Mouse (Mus musculus): ENCODE results near the gene Ushbp1. TPM values are rescaled to one million over a fixed set of nuclear protein-coding genes. Genes with fewer than 3 reads are reported as not detected.
A peak's percentile ranks its signal among the peaks of the same experiment; 100 is the strongest.
"Not testable (repeated sequence)": the region's sequence is repeated elsewhere in the genome, so short reads cannot be mapped to it uniquely, and the experiment has no call there.

The Ushbp1 gene
- total RNA-seq, 2 experiments from 2014 or later, result 6.5 TPM

DNA sequence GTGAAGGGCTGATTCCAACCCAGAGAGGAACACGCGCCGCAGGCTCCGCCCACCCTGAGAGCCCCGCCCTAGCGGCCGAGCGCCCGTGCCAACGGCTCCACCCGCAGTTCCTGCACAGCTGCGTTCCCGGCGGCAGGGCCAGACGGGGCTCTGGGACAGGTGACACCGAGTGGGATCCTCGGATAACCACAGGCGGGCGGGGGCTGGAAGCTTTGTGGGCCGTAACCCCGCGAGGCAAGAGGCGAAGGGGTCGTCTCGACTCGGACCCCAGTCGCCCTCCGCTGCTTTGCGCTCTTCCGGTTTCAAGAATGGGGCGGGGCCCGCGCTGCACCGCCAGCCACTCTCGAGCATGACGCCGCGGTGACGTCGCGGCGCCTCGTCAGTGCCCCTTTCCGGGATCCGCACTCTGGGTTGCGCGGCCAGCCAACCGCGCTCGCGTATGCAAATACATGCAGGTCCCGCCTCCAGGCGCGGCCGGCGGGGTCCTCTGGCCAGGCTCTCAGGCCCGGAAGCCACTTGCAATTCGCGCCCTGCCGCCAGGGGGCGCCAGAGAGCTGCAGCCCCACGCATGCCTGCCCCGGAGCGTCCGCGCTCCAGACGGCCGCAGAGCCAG, 24.3 kb downstream of the Ushbp1 start, which contains the start of gene Ocel1:
Gene Ocel1, plus strand, starts transcription at position 63 of the 613 bp plus-strand sequence.
- intact Hi-C loops (cut with DNase I), result no loop called here
- DNase-seq, result peak; percentile 97

DNA sequence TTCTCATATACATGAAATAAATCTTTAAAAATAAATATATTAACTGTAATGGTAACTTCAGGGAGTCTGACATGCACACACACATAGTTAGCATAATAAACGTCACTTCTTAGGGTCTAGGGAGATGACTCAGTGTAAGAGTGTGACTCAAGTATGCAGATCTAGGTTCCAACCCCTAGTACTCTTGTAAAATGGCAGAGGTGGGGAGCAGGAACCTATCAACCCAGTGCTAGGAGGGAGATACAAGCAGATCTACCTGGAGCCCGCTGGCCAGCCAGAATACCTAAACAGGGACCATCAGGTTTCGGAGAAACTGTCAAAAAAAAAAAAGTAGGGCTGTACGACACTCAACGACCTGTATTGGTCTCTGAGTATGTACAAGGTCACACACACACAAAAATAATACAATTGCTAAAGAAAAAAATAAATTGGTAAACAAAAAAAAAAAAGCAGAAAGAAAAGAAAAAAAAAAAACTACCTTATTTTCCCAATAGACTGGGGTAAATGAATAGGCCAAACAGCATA, 24.8 kb downstream of the Ushbp1 start:
- intact Hi-C loops (cut with DNase I), result no loop called here
- no peak for DNase-seq

DNA sequence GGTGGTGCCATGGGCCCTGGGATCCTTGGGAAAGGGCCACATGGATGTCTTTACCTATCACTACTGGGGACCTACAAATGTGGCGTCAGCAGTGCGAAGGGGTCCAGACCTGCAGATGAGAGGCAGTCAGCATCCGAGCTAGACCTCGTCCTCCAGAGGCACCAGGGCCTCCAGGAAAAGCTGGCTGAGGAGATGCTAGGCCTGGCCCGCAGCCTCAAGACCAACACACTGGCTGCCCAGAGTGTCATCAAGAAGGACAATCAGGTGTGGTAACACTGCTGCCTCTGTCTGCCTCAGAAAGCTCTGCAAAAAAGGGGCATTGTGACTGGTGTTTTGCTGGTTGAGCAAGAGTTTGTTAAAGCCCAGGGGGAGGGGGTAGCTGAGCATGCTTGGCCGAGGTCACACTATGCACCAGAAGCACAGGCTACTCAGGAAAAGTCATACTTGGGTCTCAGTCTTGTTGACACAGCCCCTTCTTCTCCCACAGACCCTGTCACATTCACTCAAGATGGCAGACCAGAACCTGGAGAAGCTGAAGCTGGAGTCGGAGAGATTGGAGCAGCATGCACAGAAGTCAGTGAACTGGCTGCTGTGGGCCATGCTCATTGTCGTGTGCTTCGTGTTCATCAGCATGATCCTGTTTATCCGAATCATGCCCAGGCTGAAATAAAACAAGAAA, 26.4 kb downstream of the Ushbp1 start:
- DNase-seq, result no peak
- intact Hi-C loops (cut with DNase I), result loop anchor here (10.0 kb wide), 1 partner anchor 474 kb away; the partner anchor contains the start of genes Rpl18a and Slc5a5

DNA sequence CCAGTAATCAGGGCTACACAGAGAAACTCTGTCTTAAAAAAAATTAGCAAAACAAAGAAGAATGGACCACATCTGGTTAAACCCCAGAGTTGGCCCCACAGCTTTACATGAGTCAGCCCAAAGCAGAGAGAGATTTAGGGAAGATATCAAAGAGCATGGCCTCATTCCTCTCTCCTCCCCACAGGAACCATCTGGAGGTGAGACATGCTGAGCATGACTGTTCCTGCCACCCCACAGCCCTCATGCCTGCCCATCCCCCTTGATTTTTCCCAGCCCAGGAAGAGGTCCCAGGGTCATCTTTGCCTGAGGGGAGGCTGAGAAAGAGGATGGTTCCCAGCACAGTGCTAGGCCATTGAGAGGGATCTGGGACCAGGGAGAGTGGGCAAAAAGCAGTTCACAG, 27.2 kb downstream of the Ushbp1 start:
- no peak for DNase-seq

DNA sequence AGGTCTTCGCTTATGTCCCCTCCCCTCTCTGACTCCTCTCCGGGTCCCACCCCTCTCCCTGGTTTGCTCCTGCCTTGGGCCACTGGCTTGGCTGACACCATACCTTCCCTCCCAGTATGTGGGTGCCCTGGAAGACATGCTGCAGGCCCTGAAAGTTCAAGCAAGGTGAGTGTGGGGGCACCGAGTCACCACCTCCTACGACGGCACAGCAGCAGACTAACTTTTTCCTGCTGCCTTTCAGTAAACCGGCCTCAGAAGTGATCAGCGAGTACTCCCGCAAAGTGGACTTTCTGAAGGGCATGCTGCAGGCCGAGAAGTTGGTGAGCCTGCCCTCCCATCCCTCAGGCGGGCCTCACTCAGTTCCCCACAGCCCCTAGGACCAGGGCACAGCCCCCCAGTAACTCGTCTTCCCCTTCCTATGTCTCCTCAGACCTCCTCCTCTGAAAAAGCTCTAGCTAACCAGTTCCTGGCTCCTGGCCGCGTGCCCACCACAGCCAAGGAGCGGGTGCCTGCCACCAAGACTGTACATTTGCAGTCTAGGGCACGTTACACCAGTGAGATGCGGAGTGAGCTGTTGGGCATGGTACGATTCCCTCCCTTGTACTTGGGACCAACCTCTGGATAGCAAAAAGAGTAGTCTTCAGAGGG, 27.9 kb downstream of the Ushbp1 start:
- intact Hi-C loops (cut with DNase I), result loop anchor here (10.0 kb wide), 1 partner anchor 473 kb away; the partner anchor contains the start of genes Rpl18a and Slc5a5

More for the DNA sequence above, 27.2 kb downstream of the Ushbp1 start:
- intact Hi-C loops (cut with DNase I), result loop anchor here (10.0 kb wide), 1 partner anchor 474 kb away; the partner anchor contains the start of genes Rpl18a and Slc5a5

DNA sequence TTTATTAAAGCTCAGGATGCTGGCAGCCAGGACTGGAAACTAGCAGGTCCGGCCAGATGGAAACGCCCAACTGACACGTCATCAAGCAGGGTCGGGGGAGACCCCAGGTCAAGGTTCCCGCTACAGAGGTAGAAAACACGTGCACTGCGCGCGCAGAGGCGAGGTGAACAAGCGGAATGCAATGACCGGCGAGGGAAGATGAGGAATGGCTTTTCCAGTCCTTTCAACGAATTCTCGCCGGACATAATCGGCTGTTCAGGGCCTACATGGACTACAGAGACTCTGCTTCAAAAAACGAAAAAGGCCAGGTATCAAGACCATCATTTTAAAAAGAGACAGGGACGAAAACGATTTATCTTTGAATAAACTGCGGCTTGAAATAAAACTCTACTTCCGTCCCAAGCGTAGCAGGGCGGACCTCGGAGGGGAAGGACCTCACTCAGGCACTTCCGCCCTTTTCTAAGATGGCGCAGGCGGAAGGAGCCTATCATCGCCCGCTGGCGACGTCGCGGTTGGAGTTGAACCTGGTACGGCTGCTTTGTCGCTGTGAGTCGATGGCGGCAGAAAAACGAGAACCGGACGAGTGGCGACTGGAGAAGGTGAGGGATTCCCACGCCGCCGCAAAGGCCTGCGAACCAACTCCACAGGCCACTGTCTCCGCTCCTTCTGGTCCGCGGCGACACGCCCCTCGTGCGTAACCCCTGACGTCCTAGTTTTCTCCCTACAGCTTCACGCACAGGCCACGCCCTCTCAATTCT, 28.7 kb downstream of the Ushbp1 start, which contains the start of gene Use1:
Gene Use1, plus strand, starts transcription at position 78 of the 758 bp plus-strand sequence.
- peak; percentile 87 for DNase-seq
- intact Hi-C loops (cut with DNase I), result loop anchor here (10.0 kb wide), 1 partner anchor 472 kb away; the partner anchor contains the start of genes Rpl18a and Slc5a5

More for the DNA sequence above, 27.9 kb downstream of the Ushbp1 start:
- DNase-seq, result no peak

DNA sequence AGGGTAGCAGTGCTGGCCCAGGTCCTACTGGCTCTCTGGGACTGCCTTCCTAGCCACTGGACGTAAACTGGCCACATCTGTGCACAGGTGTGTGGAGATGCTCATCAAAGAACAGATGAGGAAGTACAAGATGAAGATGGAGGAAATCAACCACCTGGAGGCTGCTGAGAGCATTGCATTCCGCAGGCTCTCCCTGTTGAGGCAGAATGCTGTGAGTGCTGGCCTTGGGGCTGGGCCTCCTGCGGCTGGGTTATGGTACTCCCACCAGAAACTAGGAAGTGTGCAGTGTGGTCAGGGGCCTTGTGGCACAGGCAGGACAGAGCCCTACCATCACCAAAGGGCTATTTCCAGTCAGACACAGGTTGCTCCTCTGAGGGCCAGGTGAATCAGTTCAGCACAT, 37.6 kb downstream of the Ushbp1 start:
- intact Hi-C loops (cut with DNase I), result no loop called here
- no peak for DNase-seq

DNA sequence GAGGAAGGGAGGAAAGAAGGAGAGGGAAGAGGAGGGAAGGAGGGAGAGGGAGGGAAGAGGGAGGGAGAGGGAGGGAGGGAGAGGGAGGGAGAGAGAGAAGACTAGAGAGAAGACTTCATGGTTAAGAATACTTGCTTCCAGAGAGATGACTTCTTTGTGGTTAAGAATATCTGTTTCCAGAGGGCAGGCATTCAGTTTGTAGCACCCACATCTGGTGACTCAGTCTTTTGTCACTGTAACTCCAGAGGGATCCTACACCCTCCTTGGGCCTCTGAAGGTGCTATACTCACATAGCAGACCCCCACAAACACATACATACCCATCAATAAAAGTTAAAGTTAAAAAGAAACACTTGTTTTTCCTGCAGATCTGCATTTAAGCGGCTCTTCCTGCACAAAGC, 44.1 kb downstream of the Ushbp1 start:
- DNase-seq, result no peak
- intact Hi-C loops (cut with DNase I), result no loop called here

DNA sequence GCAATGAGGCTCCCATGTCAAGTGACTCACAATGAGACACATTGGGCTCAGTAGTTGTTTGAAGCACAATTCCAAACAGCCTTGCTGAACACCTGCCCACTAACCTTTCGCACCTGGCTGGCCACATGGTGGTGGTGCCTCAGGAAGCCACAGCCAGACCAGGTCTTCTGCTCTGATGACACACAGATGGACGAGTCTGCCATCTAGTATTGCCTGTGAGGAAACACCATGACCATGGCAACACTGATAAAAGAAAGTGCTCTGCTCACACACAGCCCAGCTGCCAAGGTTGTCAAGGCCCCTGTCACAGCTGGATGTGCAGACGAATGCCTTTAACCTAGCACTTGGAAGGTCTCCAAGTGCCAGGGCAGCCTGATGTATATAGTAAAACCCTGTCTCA, 44.5 kb downstream of the Ushbp1 start:
- DNase-seq, result no peak
- intact Hi-C loops (cut with DNase I), result no loop called here

DNA sequence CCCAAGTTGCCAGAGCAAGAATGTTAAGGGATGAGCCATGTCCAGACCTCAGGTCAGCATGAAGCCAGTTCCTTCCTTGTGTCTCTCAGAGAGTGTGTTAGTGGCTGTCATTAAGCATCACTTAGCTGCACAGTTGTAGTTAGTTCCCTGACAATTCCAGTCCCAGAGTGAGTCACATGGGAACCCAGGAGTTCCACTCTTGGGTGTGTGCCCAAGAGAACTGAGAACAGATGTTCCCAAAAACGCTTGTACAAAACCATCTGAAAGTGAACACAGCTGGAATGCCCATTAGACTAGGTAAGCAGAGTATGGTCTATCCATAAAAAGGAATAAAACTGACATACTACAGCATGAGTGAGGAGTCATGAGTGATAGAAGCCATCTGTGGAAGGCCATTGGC, 49.0 kb downstream of the Ushbp1 start:
- no peak for DNase-seq
- intact Hi-C loops (cut with DNase I), result no loop called here

DNA sequence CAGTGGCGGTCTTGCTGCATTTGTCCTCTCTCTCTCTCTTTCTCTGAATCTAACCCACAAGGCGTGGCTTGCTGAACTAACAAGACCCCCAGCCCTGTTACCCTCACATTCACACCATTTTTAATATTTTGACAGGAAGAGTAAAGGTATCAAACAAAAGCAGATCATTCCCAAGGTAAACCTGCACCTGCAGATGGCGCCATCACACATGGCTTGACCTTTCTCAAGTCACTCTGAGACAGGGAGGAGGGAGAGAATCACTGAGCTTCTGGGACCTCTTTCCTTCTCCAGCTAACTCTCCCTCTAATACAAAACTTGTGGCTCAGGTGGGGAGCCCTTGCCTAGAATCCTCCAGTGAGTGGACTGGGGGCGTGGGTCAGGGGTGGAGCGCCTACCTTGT, 55.0 kb downstream of the Ushbp1 start:
- intact Hi-C loops (cut with DNase I), result no loop called here
- DNase-seq, result peak; percentile 31

DNA sequence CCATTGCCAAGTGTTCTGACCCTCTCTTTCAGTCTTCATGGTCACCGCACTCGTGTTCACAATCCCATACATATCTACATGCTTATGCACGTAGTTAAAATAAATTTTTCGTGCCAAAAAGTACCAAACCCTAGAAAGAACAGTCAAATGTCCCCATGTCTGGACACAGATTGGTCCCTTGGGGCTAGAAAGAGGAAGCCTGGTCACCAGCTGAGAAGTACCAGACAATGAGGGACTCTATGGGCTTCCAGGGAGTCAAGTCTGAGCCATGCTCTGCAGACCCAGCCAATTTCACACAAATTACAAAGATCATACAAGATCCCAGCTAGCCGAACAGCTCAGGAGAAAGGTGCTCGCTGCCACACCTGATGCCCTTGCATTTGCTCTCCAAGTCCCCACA, 57.8 kb downstream of the Ushbp1 start:
- intact Hi-C loops (cut with DNase I); DNase-seq: not testable (repeated sequence)

Other genes starting within 250 kb of the Ushbp1 start
- 10 to 100 TPM; 47.3 to 48.5 TPM for gene Myo9b, start 123.1 kb downstream of the Ushbp1 start, total RNA-seq (2021)
- 10 to 100 TPM; 38.8 to 39.4 TPM for gene Haus8, start 122.9 kb downstream of the Ushbp1 start, total RNA-seq (2021)
- 100 to 1,000 TPM; 116 to 117 TPM for gene Use1, start 29.0 kb downstream of the Ushbp1 start, total RNA-seq (2021)
- 10 to 100 TPM; 17.9 to 18.5 TPM for gene Ocel1, start 24.5 kb downstream of the Ushbp1 start, total RNA-seq (2021)
- gene Nr2f6, start 13.8 kb downstream of the Ushbp1 start, total RNA-seq (2021), result 10 to 100 TPM; 32.2 to 33.1 TPM
- 10 to 100 TPM; 75.8 to 88.0 TPM for gene Babam1, start 1.1 kb upstream of the Ushbp1 start, total RNA-seq (2021)
- 1 to 10 TPM; 2.3 to 3.2 TPM for gene Ankle1, start 10.2 kb upstream of the Ushbp1 start, total RNA-seq (2021)
- 100 to 1,000 TPM; 113 to 121 TPM for gene Abhd8, start 67.9 kb upstream of the Ushbp1 start, total RNA-seq (2021)
- 10 to 100 TPM; 71.3 to 73.7 TPM for gene Mrpl34, start 69.2 kb upstream of the Ushbp1 start, total RNA-seq (2021)
- 100 to 1,000 TPM; 135 to 139 TPM for gene Dda1, start 73.4 kb upstream of the Ushbp1 start, total RNA-seq (2021)
- 10 to 100 TPM; 88.0 to 91.9 TPM for gene Ano8, start 90.2 kb upstream of the Ushbp1 start, total RNA-seq (2021)
- 10 to 100 TPM; 23.0 to 24.1 TPM for gene Gtpbp3, start 92.3 kb upstream of the Ushbp1 start, total RNA-seq (2021)
- gene Plvap, start 116.0 kb upstream of the Ushbp1 start, total RNA-seq (2021), result 1 to 10 TPM; 6.2 to 7.3 TPM
- gene Ccdc194, start 129.9 kb upstream of the Ushbp1 start, total RNA-seq (2021), result not detected
- 1 to 10 TPM; 3.0 to 3.5 TPM for gene Bst2, start 141.7 kb upstream of the Ushbp1 start, total RNA-seq (2021)
- gene Mvb12a, start 147.1 kb upstream of the Ushbp1 start, total RNA-seq (2021), result 10 to 100 TPM; 37.4 to 40.7 TPM
- not detected for gene Tmem221, start 163.1 kb upstream of the Ushbp1 start, total RNA-seq (2021)
- not detected for gene Nxnl1, start 170.8 kb upstream of the Ushbp1 start, total RNA-seq (2021)
- gene Slc27a1, start 173.1 kb upstream of the Ushbp1 start, total RNA-seq (2021), result 10 to 100 TPM; 60.5 to 71.1 TPM
- 10 to 100 TPM; 85.7 to 97.3 TPM for gene Pgls, start 196.4 kb upstream of the Ushbp1 start, total RNA-seq (2021)
- 1 to 10 TPM; 7.9 to 8.0 TPM for gene Fam129c, start 201.8 kb upstream of the Ushbp1 start, total RNA-seq (2021)
- 10 to 100 TPM; 88.2 to 88.6 TPM for gene Colgalt1, start 215.2 kb upstream of the Ushbp1 start, total RNA-seq (2021)

Measured in left cerebral cortex, postnatal 4 days (tissue).